Mouse (Mus musculus) T-helper 2 cell (primary cell): Measurements from ENCODE around the gene Gria3.

Source experiments
- in situ Hi-C: fragments of 300-600 bp; cut with MboI, MseI; formaldehyde crosslinking; loops from one replicate; pipeline ENCODE4 v1.15.1; 2025; ENCODE audit warnings: high pct_unique_total_duplicates

Gria3 gene

DNA sequence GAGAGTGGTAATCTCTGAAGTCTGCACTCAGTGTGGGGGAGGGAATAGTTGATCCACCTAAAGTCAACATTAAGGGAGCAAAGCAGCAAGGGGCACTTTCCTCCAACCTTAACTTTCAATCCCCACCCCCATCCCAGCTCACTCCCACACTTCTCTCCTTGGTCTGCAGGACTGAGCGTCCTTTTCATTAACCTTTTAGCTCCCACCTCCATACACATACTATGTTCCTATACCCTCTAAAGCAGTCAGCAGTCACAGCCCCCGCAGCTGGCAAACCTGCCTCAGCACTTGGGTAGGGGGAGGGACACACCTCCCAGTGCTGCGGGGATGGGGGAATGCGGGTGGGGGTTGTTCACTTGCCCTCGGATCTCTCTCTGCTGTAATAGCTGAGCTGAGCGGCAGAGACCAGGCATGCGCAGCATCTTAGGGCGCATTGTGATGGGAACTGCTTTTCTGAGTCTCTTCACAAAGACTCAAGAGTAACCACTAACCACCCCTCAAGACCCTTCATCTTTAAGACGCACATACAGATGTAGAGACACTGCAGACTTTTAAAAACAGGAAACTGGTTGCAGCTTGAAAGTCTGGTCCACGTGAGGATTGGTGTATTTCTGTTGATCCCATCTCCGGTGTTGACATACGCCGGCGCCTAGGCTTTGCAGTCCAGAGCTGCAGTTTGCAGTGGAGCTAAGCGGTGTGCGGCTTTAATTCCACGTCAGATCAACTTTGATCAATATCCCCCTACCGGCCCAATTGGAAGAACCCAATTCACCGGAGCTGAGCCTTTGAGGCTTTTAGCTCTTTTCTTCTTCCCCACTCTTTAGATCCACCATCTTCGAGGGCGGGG, at the start of gene Gria3:
Gene Gria3, plus strand, starts transcription at position 797 of the 847 bp plus-strand sequence.
- in situ Hi-C loops, result no loop called here

DNA sequence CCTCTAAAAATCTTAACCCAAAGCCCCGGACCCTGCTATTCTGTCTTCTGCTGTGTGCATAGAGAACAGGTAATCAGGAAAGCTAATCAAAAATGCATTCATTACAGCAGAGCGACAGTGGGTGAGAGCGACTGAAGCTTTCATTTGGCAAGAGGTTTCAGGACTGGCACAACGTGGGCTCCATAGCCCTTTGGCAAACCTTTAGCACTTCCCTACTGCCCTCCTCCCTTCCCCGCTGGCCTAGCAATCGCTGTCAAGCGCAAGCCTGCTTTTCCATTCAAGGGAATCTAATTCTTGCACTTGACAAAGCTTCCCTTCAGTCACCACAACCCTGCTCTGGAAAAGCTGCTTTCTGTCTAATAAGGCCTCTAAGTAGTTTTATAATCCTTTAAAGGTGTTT, 13.6 kb upstream of the Gria3 start:
- in situ Hi-C loops, result loop anchor here (10.0 kb wide), 1 partner anchor 988 kb away; no protein-coding TSS in a partner anchor

DNA sequence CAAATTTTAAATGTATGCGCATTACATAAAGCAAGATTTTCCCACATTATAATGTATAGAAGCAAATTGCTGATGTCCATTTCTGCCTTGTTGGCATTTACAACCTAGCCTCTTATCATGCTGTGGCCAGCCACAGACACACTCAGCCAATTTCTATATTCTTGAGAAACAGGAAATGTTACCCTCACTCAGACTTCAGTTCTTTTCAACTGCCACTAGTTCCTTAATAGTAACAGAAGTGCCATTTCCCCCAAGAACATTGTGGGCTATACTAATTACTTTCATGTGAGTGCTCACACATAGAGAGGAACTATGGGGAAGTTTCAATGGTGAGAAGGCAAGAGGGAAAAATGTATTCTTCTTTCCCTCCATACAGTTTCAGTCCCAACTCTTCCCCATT, 11.6 kb upstream of the Gria3 start:
- in situ Hi-C loops, result loop anchor here (10.0 kb wide), 1 partner anchor 986 kb away; no protein-coding TSS in a partner anchor

- in situ Hi-C loops, result no loop called here
Measured at GRCm38 (mm10) chrX:41398482-41398881, 2.2 kb upstream of the Gria3 start.

GRCm38 (mm10) chrX:41401186-41401585, 532 bp downstream of the Gria3 start:
- in situ Hi-C loops, result no loop called here

DNA sequence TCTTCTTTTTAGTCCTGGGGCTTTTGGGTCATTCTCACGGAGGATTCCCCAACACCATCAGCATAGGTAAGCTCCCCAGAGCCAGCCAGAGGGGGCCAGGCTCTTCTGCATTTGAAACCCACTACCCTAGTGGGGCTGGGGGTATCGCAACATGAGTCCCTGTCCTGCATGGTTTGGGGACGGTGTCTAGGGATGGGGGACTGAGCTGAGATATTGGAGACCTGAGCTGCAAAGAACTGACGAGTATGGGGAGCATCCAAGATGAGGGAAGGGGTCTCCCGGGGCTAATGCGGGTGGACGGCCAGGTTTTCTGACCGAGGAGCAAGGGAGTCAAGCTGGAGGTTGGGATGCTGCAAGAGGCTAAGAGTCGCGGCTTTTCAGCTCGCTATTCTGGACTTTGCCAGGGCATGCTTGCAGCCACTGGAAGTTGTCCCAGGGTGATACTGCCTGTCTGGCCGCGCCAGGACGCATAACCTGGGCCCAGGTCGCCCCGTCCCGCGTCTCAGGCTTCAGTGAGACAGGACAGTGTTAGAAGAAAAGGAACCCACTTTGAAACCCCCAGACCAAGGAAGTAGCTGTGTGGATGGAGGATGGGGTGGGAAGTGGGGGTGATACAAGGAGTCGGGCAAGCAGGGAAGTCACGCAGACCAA, 1.1 kb downstream of the Gria3 start:
- in situ Hi-C loops, result no loop called here

DNA sequence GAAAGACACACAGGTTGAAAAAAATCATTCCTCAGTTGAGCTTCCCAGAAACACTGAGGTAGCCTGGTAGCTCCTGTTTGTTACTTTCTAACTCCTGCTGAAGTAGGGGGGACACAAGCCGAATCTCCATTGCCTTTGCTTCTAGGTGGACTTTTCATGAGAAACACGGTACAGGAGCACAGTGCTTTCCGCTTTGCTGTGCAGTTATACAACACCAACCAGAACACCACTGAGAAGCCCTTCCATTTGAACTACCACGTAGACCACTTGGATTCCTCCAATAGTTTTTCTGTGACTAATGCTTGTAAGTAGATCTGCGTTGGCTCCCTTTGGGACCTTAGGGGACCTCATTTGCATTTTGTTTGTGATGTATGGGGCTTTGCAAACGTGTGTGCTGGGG, 2.0 kb downstream of the Gria3 start:
- in situ Hi-C loops, result no loop called here

GRCm38 (mm10) chrX:41406288-41406687, 5.6 kb downstream of the Gria3 start:
- in situ Hi-C loops, result no loop called here

- in situ Hi-C loops, result no loop called here
Measured at GRCm38 (mm10) chrX:41409791-41410190, 9.1 kb downstream of the Gria3 start.

- in situ Hi-C loops, result no loop called here
Measured at GRCm38 (mm10) chrX:41425651-41426050, 25.0 kb downstream of the Gria3 start.

DNA sequence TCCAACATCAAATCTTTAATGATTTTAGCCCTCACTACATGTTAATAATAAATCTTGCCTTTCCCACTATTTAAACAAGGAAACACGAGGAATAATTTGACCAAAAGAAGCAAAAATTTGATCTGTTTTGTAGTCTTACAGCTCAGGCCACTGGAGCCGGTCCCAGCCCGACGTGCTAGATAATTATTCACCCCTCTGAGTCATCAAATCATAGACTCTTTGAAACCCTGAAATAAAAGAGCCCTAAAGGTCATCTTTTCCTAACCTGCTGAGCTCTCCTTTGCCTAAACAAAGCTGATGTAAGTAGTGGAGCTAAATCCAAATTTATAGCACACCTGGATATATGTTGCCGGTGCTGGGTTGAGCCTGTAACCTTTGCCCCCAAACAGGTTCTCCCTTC, 27.4 kb downstream of the Gria3 start:
- in situ Hi-C loops, result no loop called here

DNA sequence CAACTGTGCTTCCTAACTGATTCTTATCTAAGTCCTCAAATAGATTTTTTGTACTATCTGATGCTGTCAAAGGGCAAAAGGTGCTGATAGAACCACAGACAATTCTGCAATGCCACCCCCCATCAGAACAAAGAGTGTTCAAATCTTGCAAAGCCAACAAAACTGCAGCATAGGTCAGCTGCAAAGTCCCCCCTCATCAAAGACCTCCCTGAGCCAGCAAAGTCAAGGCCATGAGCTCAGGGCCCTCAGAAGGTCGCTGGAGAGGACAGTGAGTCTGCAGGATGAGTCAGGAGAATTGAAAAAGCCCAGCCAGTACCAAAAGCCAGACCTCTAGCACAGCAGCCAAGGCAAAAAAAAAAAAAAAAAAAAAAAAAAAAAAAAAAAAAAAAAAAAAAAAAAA, 34.9 kb downstream of the Gria3 start:
- in situ Hi-C loops, result no loop called here

DNA sequence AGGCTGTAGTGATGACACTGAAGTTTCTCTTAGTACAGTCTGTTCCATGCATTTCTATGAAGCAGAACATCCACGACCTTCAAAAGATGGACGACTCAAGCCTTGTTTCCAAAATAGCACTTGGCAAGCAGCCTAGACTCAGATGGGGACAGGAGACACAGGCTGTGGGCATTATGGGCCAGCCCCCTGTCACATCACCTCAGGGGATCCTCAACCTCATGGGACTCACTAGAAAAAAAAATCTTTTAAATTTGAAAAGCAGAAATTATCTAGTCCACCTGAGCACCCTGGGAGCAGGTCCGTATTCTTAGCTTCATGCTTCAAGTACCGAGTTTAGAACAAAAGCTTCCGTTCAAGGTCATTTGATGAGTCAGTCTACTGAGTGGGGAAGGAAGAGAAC, 38.2 kb downstream of the Gria3 start:
- in situ Hi-C loops, result no loop called here

DNA sequence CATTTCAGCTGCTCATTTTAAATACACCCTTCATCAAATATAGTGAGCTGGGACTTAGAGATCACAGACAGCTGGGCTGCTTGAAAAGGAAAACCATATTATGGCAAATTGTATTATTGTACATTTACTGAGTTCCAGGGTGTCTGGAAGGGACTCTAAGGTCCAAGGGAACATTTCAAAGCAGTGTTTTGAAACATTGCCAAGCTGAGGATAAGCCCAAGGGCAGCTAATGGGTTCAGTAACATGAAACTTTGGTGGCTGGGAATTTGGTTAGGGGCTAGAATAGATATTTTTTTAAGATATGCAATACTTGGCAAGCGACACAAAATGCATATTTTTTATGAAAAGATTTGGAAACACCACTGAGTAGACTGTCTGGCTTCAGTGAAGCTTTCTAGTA, 48.2 kb downstream of the Gria3 start:
- in situ Hi-C loops, result no loop called here

- in situ Hi-C loops, result no loop called here
Measured at GRCm38 (mm10) chrX:41477486-41477885, 76.8 kb downstream of the Gria3 start.

DNA sequence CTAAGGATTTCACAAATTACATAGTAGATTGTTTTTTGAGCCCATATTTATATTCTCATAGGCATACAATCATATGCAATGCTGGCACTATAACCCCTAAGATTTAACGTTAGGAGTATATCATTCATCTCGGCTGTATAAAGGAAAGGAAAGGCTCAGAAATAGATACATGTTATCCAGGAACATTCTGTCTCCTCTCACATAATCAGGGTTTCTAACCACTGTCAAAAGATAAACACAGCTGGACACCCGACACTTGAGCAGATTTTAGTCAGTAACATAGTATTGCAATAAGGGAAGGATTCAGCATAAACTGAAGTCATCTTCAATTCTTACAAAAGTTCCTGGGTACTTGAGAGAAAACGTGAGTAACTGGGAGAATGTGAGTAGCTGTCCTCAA, 95.9 kb downstream of the Gria3 start:
- in situ Hi-C loops, result no loop called here

- in situ Hi-C loops, result no loop called here
Measured at GRCm38 (mm10) chrX:41505371-41505770, 104.7 kb downstream of the Gria3 start.

GRCm38 (mm10) chrX:41507959-41508358, 107.3 kb downstream of the Gria3 start:
- in situ Hi-C loops, result no loop called here

DNA sequence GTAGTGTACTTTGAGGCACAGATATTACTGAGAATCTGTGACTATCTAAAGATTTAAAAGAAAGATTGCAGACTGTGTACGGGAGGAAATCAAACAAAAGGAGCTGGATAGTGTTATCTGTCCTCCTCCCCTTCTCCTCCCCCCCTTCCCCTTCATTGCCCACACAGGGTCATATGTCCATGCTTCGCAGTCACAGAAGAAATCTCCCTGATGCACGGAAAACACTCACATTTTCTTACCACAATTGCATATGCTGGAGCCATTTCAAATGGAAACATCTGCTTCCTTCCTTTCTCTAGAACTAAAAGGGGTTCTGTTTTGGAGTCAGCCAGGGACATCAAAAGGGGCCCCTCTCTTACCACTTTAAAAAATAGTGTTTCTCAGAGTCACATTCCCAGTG, 114.3 kb downstream of the Gria3 start:
- in situ Hi-C loops, result no loop called here

GRCm38 (mm10) chrX:41532511-41532910, 131.9 kb downstream of the Gria3 start:
- in situ Hi-C loops, result no loop called here

- in situ Hi-C loops, result no loop called here
Measured at GRCm38 (mm10) chrX:41535886-41536285, 135.2 kb downstream of the Gria3 start.

- in situ Hi-C loops, result no loop called here
Measured at GRCm38 (mm10) chrX:41562296-41563060, 161.8 kb downstream of the Gria3 start.
